Mouse (Mus musculus) forebrain, embryonic 11.5 days (tissue): Measurements from ENCODE around the gene Glis1. TPM values are rescaled to one million over a fixed set of nuclear protein-coding genes. Genes with fewer than 3 reads are reported as not detected.

ENCODE experiments used
- ATAC-seq: fragments of 200-750 bp; cut with Nextera tagmentation; replicated peaks from 2 replicates; pipeline ENCODE4 v1.8.0; 2017; ENCODE audit warnings: moderate TSS enrichment; ENCODE audit not compliant: low FRiP score
- DNase-seq: peaks from one replicate; pipeline ENCODE4 v3.0.0-alpha.2; 2017; ENCODE audit warnings: low spot score
- H3K27ac ChIP-seq: fragments of 300-500 bp; sonication (generic); 2 replicates; pipeline ENCODE4 v1.5.1; 2014; ENCODE audit warnings: low read depth, low read length
- H3K27me3 ChIP-seq: fragments of 300-500 bp; sonication (generic); 2 replicates; pipeline ENCODE4 v1.6.1; 2014; ENCODE audit warnings: mild to moderate bottlenecking, low read length, mixed read lengths; ENCODE audit not compliant: control insufficient read depth, insufficient read depth
- H3K36me3 ChIP-seq: fragments of 300-500 bp; sonication (generic); 2 replicates; pipeline ENCODE4 v1.6.1; 2014; ENCODE audit warnings: mild to moderate bottlenecking, low read length, moderate library complexity, mixed read lengths; ENCODE audit not compliant: control insufficient read depth, insufficient read depth
- H3K4me1 ChIP-seq: fragments of 300-500 bp; sonication (generic); replicated peaks from 2 replicates; pipeline ENCODE4 v1.6.1; 2014; ENCODE audit warnings: low read length, mixed read lengths; ENCODE audit not compliant: control insufficient read depth, insufficient read depth
- H3K4me2 ChIP-seq: fragments of 300-500 bp; sonication (generic); 2 replicates; pipeline ENCODE4 v1.6.1; 2014; ENCODE audit warnings: low read depth, mild to moderate bottlenecking, low read length, moderate library complexity, mixed read lengths; ENCODE audit not compliant: severe bottlenecking
- H3K4me3 ChIP-seq: fragments of 300-500 bp; sonication (generic); 2 replicates; pipeline ENCODE4 v1.5.1; 2014; ENCODE audit warnings: low read depth, low read length
- H3K9ac ChIP-seq: fragments of 300-500 bp; sonication (generic); 2 replicates; pipeline ENCODE4 v1.6.1; 2014; ENCODE audit warnings: low read length
- H3K9me3 ChIP-seq: fragments of 300-500 bp; sonication (generic); 2 replicates; pipeline ENCODE4 v1.6.1; 2016; ENCODE audit warnings: low read length, mixed read lengths; ENCODE audit not compliant: control insufficient read depth
- WGBS: fragments of 180-500 bp; shearing (Covaris S2); extraction: QIAGEN DNeasy Blood & Tissue Kit; methylation state at CpG from one replicate; pipeline ENCODE4 v1.1.7; 2014; 5-methylcytosine and 5-hydroxymethylcytosine counted together
- polyA plus RNA-seq: library from polyadenylated mRNA; unstranded; fragments of >200 nt; fragmentation: Nextera tagmentation; extraction: Ambion mirVana; gene quantifications from 2 replicates; pipeline ENCODE4 v1.2.1, GENCODE M21; 2014

The Glis1 gene
- polyA plus RNA-seq, 1 experiment from 2014 or later = 5.5 TPM

- no peak for ATAC-seq
- Histone ChIP-seq H3K4me3 (no peak overlapping the region), H3K4me2 (no peak overlapping the region), H3K27me3 (no peaks in the 10 kb centered on the region; the same call in 1 of the 2 replicates), H3K27ac (no peak overlapping the region), H3K9me3 (no peaks in the 10 kb centered on the region), H3K9ac (no peak overlapping the region), H3K36me3 (no peaks in the 10 kb centered on the region), H3K4me1 (no peaks in the 10 kb centered on the region)
- WGBS = 94% methylated on average over 7 of the region's 7 CpGs
- DNase-seq = no peak
Observed at GRCm38 (mm10) chr4:107619487-107619886, 185.1 kb downstream of the Glis1 start.

GRCm38 (mm10) chr4:107621366-107621765 is 187.0 kb downstream of the Glis1 start:
- no peak for ATAC-seq
- H3K4me2 ChIP-seq = no peak overlapping the region

GRCm38 (mm10) chr4:107622296-107622695 is 187.9 kb downstream of the Glis1 start:
- whole genome bisulfite sequencing = 84% methylated on average over 6 of the region's 6 CpGs
- Histone ChIP-seq H3K4me1 (no peaks in the 10 kb centered on the region), H3K9me3 (no peaks in the 10 kb centered on the region), H3K4me2 (no peak overlapping the region), H3K27ac (no peak overlapping the region), H3K27me3 (no peaks in the 10 kb centered on the region; the same call in 1 of the 2 replicates), H3K9ac (no peak overlapping the region), H3K36me3 (no peaks in the 10 kb centered on the region), H3K4me3 (no peak overlapping the region)
- ATAC-seq (no peak), DNase-seq (no peak)

More at GRCm38 (mm10) chr4:107621366-107621765, 187.0 kb downstream of the Glis1 start:
- no peak overlapping the region for H3K27ac ChIP-seq
- DNase-seq = no peak
- no peaks in the 10 kb centered on the region for H3K9me3 ChIP-seq
- H3K9ac ChIP-seq = no peak overlapping the region
- no peaks in the 10 kb centered on the region for H3K4me1 ChIP-seq
- 75% methylated on average over 5 of the region's 5 CpGs for WGBS
- no peak overlapping the region for H3K4me3 ChIP-seq
- H3K36me3 ChIP-seq = no peaks in the 10 kb centered on the region
- H3K27me3 ChIP-seq = no peaks in the 10 kb centered on the region; the same call in 1 of the 2 replicates

- H3K4me2 ChIP-seq = no peak overlapping the region
- no peaks in the 10 kb centered on the region for H3K9me3 ChIP-seq
- no peak overlapping the region for H3K4me3 ChIP-seq
- 79% methylated on average over 6 of the region's 6 CpGs for WGBS
- no peak overlapping the region for H3K27ac ChIP-seq
- no peaks in the 10 kb centered on the region; the same call in 1 of the 2 replicates for H3K27me3 ChIP-seq
- no peak for DNase-seq
- no peak for ATAC-seq
- H3K9ac ChIP-seq = no peak overlapping the region
- H3K4me1 ChIP-seq = no peaks in the 10 kb centered on the region
- no peaks in the 10 kb centered on the region for H3K36me3 ChIP-seq
Observed at GRCm38 (mm10) chr4:107623916-107624315, 189.5 kb downstream of the Glis1 start.

- no peak overlapping the region for H3K27ac ChIP-seq
- H3K4me2 ChIP-seq = no peak overlapping the region
- H3K27me3 ChIP-seq = no peaks in the 10 kb centered on the region; the same call in 1 of the 2 replicates
- no peak overlapping the region for H3K9ac ChIP-seq
- ATAC-seq = no peak
- no peak overlapping the region for H3K4me3 ChIP-seq
- 76% methylated on average over 5 of the region's 5 CpGs for WGBS
- H3K9me3 ChIP-seq = no peaks in the 10 kb centered on the region
- H3K4me1 ChIP-seq = no peaks in the 10 kb centered on the region
- no peak for DNase-seq
- no peaks in the 10 kb centered on the region for H3K36me3 ChIP-seq
Observed at GRCm38 (mm10) chr4:107624951-107625350, 190.6 kb downstream of the Glis1 start.

GRCm38 (mm10) chr4:107628226-107628625 is 193.8 kb downstream of the Glis1 start:
- H3K9ac ChIP-seq = no peak overlapping the region
- no peak overlapping the region for H3K27ac ChIP-seq
- no peak overlapping the region for H3K4me3 ChIP-seq
- no peaks in the 10 kb centered on the region for H3K9me3 ChIP-seq
- no peaks in the 10 kb centered on the region for H3K4me1 ChIP-seq
- no peak overlapping the region for H3K4me2 ChIP-seq
- H3K36me3 ChIP-seq = no peaks in the 10 kb centered on the region
- DNase-seq (no peak), ATAC-seq (no peak)
- H3K27me3 ChIP-seq = no peaks in the 10 kb centered on the region
- 85% methylated on average over 4 of the region's 4 CpGs for WGBS

- WGBS = 85% methylated on average over 17 of the region's 17 CpGs
- Histone ChIP-seq H3K27me3 (no peaks in the 10 kb centered on the region), H3K36me3 (no peaks in the 10 kb centered on the region), H3K4me1 (no peaks in the 10 kb centered on the region), H3K9ac (no peak overlapping the region), H3K4me2 (no peak overlapping the region), H3K4me3 (no peak overlapping the region), H3K9me3 (no peaks in the 10 kb centered on the region), H3K27ac (no peak overlapping the region)
- ATAC-seq = no peak
- DNase-seq = no peak
Observed at GRCm38 (mm10) chr4:107628921-107629411, 194.6 kb downstream of the Glis1 start.

GRCm38 (mm10) chr4:107634631-107635030 is 200.2 kb downstream of the Glis1 start:
- no peak overlapping the region for H3K4me3 ChIP-seq
- ATAC-seq (no peak), DNase-seq (no peak)
- no peaks in the 10 kb centered on the region for H3K27me3 ChIP-seq
- H3K9me3 ChIP-seq = no peaks in the 10 kb centered on the region
- no peaks in the 10 kb centered on the region for H3K36me3 ChIP-seq
- no peaks in the 10 kb centered on the region for H3K4me1 ChIP-seq
- H3K4me2 ChIP-seq = no peak overlapping the region
- H3K9ac ChIP-seq = no peak overlapping the region
- no peak overlapping the region for H3K27ac ChIP-seq
- WGBS = 78% methylated on average over 6 of the region's 6 CpGs

- Histone ChIP-seq H3K9ac (no peak overlapping the region), H3K4me2 (no peak overlapping the region), H3K27me3 (no peaks in the 10 kb centered on the region), H3K27ac (no peak overlapping the region), H3K9me3 (no peaks in the 10 kb centered on the region), H3K4me1 (no peaks in the 10 kb centered on the region), H3K4me3 (no peak overlapping the region), H3K36me3 (no peaks in the 10 kb centered on the region)
- no peak for DNase-seq
- 69% methylated on average over 6 of the region's 6 CpGs for WGBS
- no peak for ATAC-seq
Observed at GRCm38 (mm10) chr4:107636099-107636498, 201.7 kb downstream of the Glis1 start.
